Mouse (Mus musculus): Measurements from ENCODE around the gene Dek.

Gene Dek

GRCm38 (mm10) chr13:47053971-47054370 is 52.0 kb downstream of the Dek start:
- no peak for DNase-seq (ENCODE audit: low read depth)

- DNase-seq (ENCODE audit: low read depth), result peak; percentile 39
Measured at GRCm38 (mm10) chr13:47050009-47050408, 56.0 kb downstream of the Dek start.

GRCm38 (mm10) chr13:47047996-47048395 is 58.0 kb downstream of the Dek start:
- DNase-seq (ENCODE audit: low read depth), result no peak

- DNase-seq (ENCODE audit: low read depth), result no peak
Measured at GRCm38 (mm10) chr13:47044617-47044947, 61.4 kb downstream of the Dek start, which contains the start of gene Tpmt. Gene Tpmt (minus strand): TSS chr13:47044737.

- no peak for DNase-seq (ENCODE audit: low read depth)
Measured at GRCm38 (mm10) chr13:47043833-47044616, 62.0 kb downstream of the Dek start.

- DNase-seq (ENCODE audit: low read depth), result peak; percentile 99
Measured at GRCm38 (mm10) chr13:47043030-47043680, 62.8 kb downstream of the Dek start, which contains the start of gene Kdm1b. Gene Kdm1b (plus strand): TSS chr13:47043499.

GRCm38 (mm10) chr13:47042024-47042633 is 63.9 kb downstream of the Dek start:
- peak; percentile 62 for DNase-seq (ENCODE audit: low read depth)

GRCm38 (mm10) chr13:47040061-47040460 is 65.9 kb downstream of the Dek start:
- DNase-seq (ENCODE audit: low read depth), result no peak

- DNase-seq (ENCODE audit: low read depth), result no peak
Measured at GRCm38 (mm10) chr13:47037946-47038345, 68.1 kb downstream of the Dek start.

Data from 416B (cell line).